Mouse (Mus musculus) embryonic facial prominence, embryonic 10.5 days (tissue): ENCODE measurements at regions not wholly inside any gene's neighbourhood (a gene's known extent, or its start where the extent isn't known, plus 50 kb on each side); places are given as distances from the start of the nearest gene placed in this dataset.

Source experiments
- DNase-seq: peaks from one replicate; pipeline ENCODE4 v3.0.0-alpha.2; 2017; ENCODE audit warnings: low spot score
- H3K27ac ChIP-seq: fragments of 300-500 bp; sonication (generic); replicated peaks from 2 replicates; pipeline ENCODE4 v1.5.1; 2016; ENCODE audit warnings: mild to moderate bottlenecking
- H3K27me3 ChIP-seq: fragments of 300-500 bp; sonication (generic); replicated peaks from 2 replicates; pipeline ENCODE4 v1.6.1; 2016; ENCODE audit warnings: low read depth, mild to moderate bottlenecking; ENCODE audit not compliant: poor library complexity, severe bottlenecking
- H3K36me3 ChIP-seq: fragments of 300-500 bp; sonication (generic); replicated peaks from 2 replicates; pipeline ENCODE4 v1.6.1; 2016; ENCODE audit warnings: mild to moderate bottlenecking, moderate library complexity
- H3K4me1 ChIP-seq: fragments of 300-500 bp; sonication (generic); 2 replicates; pipeline ENCODE4 v1.6.1; 2016
- H3K4me3 ChIP-seq: fragments of 300-500 bp; sonication (generic); 2 replicates; pipeline ENCODE4 v1.5.1; 2016; ENCODE audit warnings: mild to moderate bottlenecking, moderate library complexity
- H3K9me3 ChIP-seq: fragments of 300-500 bp; sonication (generic); 2 replicates; pipeline ENCODE4 v1.6.1; 2016; ENCODE audit warnings: mild to moderate bottlenecking
- WGBS: fragments of 180-500 bp; shearing (Covaris S2); methylation state at CpG from one replicate; pipeline ENCODE4 v1.1.7; 2016; 5-methylcytosine and 5-hydroxymethylcytosine counted together

DNA sequence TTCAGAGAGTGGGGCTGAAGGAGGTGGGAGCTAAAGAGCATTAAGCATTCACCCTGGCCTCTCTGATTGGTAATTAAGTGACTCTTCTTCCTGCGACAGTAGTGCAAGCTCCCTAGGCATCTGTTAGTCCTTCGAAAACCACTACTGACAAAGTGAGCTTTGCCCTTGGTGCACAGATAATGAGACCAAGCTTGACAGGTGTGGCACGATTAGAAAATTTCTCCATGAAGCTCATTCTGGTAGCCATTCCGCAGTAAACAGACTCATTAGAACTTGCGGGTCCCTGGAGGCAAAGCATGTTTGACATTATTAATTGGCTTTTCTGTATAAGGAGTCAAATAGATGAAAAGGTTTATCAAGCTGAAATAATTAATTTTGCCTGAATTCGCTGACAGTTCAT, 285.8 kb downstream of the Insig2 start:
- peaks cover 10% of the 10 kb centered on the region for H3K4me1 ChIP-seq
- H3K9me3 ChIP-seq = no peaks in the 10 kb centered on the region
- H3K27ac ChIP-seq = no peak overlapping the region
- H3K36me3 ChIP-seq = no peaks in the 10 kb centered on the region
- no peak overlapping the region for H3K4me3 ChIP-seq
- 79% methylated on average over 6 of the region's 6 CpGs for WGBS
- no peak for DNase-seq
- peaks cover 41% of the 10 kb centered on the region for H3K27me3 ChIP-seq

DNA sequence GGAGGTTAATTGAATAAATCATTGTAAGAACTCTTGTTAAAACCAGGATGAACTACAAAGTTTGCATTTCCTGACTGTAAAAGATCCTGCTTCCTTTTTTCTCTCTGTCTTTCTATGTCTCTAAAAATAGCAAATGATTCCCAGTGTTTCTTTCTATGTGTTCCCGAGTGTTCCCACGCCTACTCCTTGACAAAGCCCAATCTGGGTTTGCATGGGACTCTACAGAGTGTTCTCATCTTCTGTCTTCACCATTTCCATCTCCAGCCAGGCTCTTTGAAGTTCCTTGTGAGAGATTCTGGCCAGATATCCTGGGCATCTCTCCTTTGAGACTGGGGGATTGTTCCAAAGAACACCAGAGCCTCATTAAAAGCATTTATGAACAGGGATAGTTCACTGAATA, 285.0 kb downstream of the Insig2 start:
- no peak for DNase-seq
- Histone ChIP-seq H3K9me3 (no peaks in the 10 kb centered on the region), H3K4me1 (peaks cover 14% of the 10 kb centered on the region), H3K4me3 (no peak overlapping the region), H3K27me3 (peaks cover 47% of the 10 kb centered on the region), H3K27ac (no peak overlapping the region), H3K36me3 (no peaks in the 10 kb centered on the region)
- 76% methylated on average over 2 of the region's 2 CpGs for WGBS

DNA sequence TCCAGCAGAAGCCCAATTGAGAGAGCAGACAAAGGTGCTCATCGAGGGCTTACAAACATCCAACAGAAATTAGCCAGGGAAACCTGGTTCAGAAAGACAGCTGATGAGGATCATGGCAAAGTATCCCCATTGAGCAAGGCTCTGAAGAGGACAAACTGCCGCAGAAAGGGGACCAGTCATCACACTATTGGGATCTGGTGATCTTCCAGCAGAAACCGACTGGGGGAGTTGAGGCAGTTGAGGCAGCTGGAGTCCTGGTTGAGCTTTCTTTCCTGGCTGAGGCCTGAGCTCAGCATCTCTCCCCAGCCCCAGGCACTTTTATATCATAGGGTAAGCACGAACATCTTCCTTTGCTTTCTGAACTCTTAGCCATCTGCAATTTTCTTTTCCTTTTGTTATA, 282.7 kb downstream of the Insig2 start:
- no peak for DNase-seq
- H3K4me3 ChIP-seq = no peak overlapping the region

DNA sequence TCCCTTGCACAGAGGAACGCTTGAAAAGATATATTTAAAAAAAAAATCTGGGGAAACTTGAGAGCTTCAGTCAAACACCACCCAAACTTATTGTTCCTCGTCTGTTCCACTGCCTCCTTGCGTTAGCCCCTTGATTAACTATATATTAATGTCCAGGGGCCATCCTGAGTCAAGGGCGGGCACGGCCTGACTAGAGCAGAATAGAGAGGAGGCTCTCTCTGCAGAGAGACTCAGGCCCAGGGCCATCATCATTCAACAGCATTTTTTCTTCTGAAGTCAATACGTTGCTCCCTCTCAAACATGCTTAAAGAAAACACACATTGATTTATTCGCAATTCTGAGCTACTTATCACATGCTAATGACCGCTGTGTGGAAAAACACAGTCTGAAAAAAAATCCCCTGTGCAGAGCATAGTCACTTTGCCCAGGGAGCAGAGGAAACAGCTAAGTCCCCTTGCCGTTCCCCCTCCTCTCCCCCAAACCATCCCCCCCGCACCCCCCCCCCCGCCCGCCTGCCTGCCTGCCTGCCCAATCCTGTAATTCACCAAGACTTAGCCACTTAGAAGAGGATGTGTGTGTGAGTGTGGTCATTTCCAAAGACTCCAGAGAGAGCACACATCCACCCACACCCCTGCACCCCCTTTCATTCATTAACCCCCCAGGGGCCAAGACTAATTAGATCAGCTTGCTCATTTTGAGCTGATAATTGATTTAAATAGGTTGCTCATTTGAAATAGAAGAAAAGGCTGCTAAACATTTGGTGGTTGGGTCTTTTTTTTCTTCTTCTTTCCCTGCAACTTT, 281.5 kb downstream of the Insig2 start:
- Histone ChIP-seq H3K9me3 (no peaks in the 10 kb centered on the region), H3K27ac (no peak overlapping the region), H3K4me3 (no peak overlapping the region), H3K27me3 (peaks cover 75% of the 10 kb centered on the region), H3K4me1 (peaks cover 14% of the 10 kb centered on the region), H3K36me3 (no peaks in the 10 kb centered on the region)
- DNase-seq = peak; percentile 22
- 27% methylated on average over 12 of the region's 12 CpGs for WGBS

More for the DNA sequence above, 282.7 kb downstream of the Insig2 start:
- 76% methylated on average over 4 of the region's 4 CpGs for WGBS
- peaks cover 69% of the 10 kb centered on the region for H3K27me3 ChIP-seq
- peaks cover 14% of the 10 kb centered on the region for H3K4me1 ChIP-seq
- H3K27ac ChIP-seq = no peak overlapping the region
- H3K36me3 ChIP-seq = no peaks in the 10 kb centered on the region
- H3K9me3 ChIP-seq = no peaks in the 10 kb centered on the region

DNA sequence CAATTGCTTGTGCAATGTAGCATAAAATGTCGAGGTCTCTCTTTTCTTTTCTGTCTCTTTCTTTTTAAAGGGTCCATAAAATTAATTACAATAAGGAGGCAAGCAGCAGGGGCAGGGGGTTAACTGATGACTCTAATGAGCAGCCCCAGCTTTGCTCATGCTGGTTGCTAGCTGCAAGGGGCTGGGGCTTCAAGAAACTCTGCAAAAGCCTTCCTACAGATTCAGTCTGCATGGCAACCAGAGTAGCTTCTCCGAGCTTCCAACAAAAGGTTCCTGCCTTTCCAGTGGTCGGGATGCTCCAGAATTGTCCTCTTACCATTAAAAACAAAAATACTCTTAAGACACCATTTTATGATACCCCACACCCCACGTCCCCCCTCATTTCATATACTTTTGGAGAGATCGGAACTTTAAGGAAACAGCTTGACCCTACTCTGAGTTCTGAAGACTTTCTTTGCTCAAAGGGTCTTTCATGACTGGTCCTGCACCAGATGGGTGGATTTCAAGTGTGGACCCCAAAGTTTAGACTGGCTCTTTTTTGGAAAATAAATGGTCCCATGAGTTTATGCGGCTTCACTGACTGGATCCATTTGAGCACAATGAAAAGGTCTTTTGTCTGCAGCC, 280.8 kb downstream of the Insig2 start:
- no peaks in the 10 kb centered on the region for H3K9me3 ChIP-seq
- WGBS = 33% methylated on average over 6 of the region's 6 CpGs
- H3K4me1 ChIP-seq = peaks cover 14% of the 10 kb centered on the region
- H3K4me3 ChIP-seq = no peak overlapping the region
- H3K27me3 ChIP-seq = peaks cover 73% of the 10 kb centered on the region
- H3K36me3 ChIP-seq = no peaks in the 10 kb centered on the region
- no peak for DNase-seq
- no peak overlapping the region for H3K27ac ChIP-seq

DNA sequence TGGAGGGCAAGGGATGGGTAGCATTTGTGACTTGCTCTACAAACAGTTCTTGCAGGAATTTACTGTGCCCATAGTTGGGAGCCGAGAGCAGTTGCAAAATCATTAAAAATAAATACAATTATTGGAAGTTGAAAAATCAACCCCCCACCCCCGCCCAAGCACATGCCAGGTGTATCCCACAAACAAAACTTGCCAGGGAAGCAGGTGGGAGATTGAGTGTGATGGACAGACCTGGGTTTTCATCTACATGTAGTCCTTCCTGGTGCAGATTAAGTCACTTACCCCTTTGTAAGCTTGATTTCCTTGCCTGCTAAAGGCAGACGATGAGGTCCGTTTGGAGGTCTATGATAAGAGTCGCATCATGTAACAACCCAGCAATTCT, 280.3 kb downstream of the Insig2 start:
- Histone ChIP-seq H3K4me1 (peaks cover 14% of the 10 kb centered on the region), H3K27me3 (peaks cover 76% of the 10 kb centered on the region), H3K27ac (no peak overlapping the region), H3K4me3 (no peak overlapping the region), H3K36me3 (no peaks in the 10 kb centered on the region), H3K9me3 (no peaks in the 10 kb centered on the region)
- DNase-seq = no peak
- WGBS = 73% methylated on average over 5 of the region's 5 CpGs

DNA sequence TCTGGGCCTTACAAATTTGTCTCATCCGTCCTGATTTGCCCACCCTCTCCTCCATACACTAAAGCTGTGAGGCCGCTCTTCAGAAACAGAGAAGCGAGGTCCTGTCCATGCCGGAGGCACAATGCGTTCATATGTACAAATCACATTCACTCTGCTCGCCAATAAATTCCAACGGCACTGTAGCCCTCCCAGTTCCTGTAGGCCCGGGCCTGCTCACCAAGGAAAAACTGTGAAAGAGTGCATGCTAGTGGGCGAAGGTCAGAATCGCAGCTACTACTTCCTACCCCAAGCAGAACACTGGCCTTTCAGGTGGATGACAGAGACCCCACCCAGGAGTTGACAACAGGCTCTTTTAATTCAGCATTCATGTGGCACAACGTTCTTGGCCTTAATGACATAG, 278.7 kb downstream of the Insig2 start:
- Histone ChIP-seq H3K27ac (no peak overlapping the region), H3K27me3 (peaks cover 73% of the 10 kb centered on the region), H3K36me3 (no peaks in the 10 kb centered on the region), H3K4me1 (peaks cover 14% of the 10 kb centered on the region), H3K9me3 (no peaks in the 10 kb centered on the region), H3K4me3 (no peak overlapping the region)
- peak; percentile 50 for DNase-seq
- WGBS = 33% methylated on average over 11 of the region's 11 CpGs

DNA sequence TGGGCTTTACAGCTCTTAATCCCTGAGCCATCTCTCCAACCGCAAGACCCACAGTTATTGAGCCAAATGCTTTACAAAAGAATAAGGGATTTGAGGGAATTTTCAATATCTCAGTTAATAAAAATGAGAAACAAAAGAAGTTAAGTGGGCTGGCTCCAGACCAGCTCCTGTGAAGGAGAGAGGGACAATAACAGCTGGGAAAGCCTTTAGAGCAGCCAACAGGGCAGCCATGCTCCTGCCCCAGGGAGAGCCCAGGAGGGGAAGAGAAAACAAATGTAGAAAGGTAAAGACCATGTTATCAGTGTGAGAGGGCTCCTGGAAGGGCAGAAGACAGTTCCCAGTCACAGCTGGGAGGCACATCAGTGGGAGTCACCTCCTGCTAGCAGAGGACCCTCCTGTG, 257.8 kb downstream of the Insig2 start:
- no peaks in the 10 kb centered on the region for H3K9me3 ChIP-seq
- DNase-seq = no peak
- H3K36me3 ChIP-seq = no peaks in the 10 kb centered on the region
- no peak overlapping the region for H3K4me3 ChIP-seq
- no peaks in the 10 kb centered on the region for H3K27me3 ChIP-seq
- no peak overlapping the region for H3K27ac ChIP-seq
- WGBS = 76% methylated on average over 1 of the region's 1 CpGs
- peaks cover 4% of the 10 kb centered on the region; the same call in 1 of the 2 replicates for H3K4me1 ChIP-seq

DNA sequence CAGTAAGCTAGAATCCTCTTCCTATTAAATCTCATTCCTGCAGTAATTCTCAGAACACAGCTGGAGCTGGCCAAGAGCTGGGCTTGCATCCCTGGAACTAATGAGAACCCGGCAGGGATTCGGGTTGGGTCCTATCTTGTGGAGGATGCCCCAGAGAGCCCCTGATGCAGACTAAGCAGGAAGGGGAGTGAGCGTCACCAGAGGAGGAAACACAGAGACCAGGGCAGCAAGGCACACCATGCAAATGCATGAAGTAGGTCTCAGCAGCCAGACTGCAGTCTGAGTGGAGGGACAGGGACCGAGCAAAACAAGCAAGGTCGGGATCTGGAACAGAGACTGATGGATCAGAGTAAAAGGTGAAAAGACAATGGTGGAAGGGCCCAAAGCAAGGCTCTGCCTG, 249.6 kb downstream of the Insig2 start:
- H3K36me3 ChIP-seq = no peaks in the 10 kb centered on the region
- no peak overlapping the region for H3K27ac ChIP-seq
- no peak for DNase-seq
- WGBS = 34% methylated on average over 5 of the region's 5 CpGs
- peaks cover 18% of the 10 kb centered on the region for H3K4me1 ChIP-seq
- H3K4me3 ChIP-seq = no peak overlapping the region
- H3K27me3 ChIP-seq = 0 out of 2 replicates have a peak, but pooled peaks cover 5% of the 10 kb centered on the region
- no peaks in the 10 kb centered on the region for H3K9me3 ChIP-seq

DNA sequence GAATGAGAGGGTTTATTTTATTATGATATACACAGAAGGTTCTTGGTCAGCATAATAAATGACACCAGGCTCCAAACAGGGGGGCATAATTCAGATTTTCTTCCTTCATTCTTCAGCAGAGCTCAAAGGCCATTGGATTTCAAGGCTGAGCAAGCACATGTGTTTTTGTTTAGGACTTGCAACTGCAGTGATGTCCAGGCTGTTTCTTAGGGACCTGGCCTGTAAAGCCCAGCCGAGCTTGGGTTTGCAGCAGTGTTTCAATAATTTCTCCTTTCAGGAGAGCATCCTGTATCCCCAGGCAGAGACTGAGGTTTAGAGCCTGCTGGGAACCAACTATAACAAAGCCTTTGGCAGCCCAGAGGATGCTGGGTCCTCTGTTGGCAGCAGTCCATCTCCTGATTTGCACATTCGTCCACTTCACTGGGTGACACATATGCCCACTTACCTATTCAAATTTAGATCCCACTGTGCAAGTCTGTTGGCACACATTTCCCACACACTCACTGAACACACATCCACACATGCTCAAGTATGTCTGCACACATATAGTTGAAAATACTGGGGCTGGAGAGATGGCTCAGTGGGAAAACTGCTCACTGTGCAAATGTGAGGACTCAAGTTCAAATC, 247.2 kb downstream of the Insig2 start:
- peak; percentile 23 for DNase-seq
- Histone ChIP-seq H3K4me3 (no peak overlapping the region), H3K27me3 (0 out of 2 replicates have a peak, but pooled peaks cover 5% of the 10 kb centered on the region), H3K27ac (no peak overlapping the region), H3K36me3 (no peaks in the 10 kb centered on the region), H3K4me1 (peaks cover 18% of the 10 kb centered on the region), H3K9me3 (no peaks in the 10 kb centered on the region)
- 51% methylated on average over 2 of the region's 2 CpGs for WGBS

DNA sequence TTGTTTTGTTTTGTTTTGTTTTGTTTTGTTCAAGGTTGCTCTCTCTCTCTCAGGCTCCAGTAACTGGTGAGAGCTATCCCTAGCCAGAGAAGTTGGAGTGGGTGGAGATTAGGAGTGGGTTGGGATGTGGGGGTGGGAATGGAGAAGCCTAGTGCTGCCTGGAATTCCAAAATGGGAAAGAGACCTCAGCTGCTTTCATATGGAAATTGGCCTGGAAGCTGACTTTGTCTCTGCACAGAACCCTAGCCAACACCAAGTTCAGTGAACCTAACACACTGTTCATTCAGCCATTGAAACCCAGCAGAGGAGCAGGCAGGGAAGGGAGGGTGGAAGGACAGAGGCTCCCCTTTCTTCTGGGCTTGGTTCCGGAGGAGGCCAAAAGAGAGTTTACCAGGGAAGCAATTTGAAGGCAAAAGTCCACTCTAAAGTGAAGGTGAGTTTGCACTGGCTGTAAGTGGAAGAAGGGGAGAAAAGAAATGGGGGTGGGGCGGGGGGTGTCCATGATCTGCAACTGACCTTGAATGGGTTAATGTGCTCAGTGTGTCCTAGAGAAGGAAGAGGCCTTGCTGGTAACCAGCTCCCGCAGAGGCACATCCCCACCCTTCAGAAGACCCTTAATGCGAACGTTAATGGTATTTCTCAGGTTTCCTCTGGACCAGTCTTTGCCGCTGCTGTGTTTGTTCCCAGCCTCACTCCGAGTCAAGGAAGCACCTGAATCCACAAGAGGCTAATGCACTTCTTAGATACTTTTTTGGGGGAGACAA, 245.1 kb downstream of the Insig2 start:
- 0 out of 2 replicates have a peak, but pooled peaks cover 5% of the 10 kb centered on the region for H3K27me3 ChIP-seq
- no peaks in the 10 kb centered on the region for H3K36me3 ChIP-seq
- no peak overlapping the region for H3K4me3 ChIP-seq
- DNase-seq = no peak
- peak overlapping the region; percentile 40; the same call in 1 of the 2 replicates for H3K27ac ChIP-seq
- H3K9me3 ChIP-seq = no peaks in the 10 kb centered on the region
- H3K4me1 ChIP-seq = peaks cover 18% of the 10 kb centered on the region
- WGBS = 28% methylated on average over 7 of the region's 7 CpGs

DNA sequence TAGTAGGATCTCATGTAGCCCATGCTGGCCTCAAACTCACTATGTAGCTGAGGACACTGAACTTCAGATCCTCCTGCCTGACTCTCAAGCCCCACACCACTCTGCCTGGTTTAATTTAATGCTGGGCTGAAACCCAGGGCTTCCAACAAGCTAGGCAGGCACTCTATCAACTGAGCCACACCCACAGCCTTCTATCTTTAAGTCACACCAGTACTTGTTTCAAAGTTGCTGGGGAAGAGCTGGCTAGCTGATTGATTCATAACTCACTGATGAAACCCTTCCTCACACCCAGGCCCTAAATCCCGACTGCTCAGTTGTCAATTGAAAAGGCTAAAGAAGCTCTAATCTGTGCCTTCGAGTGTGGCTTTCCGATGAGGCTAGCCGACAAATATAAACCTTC, 241.8 kb downstream of the Insig2 start:
- Histone ChIP-seq H3K36me3 (no peaks in the 10 kb centered on the region), H3K4me1 (peaks cover 8% of the 10 kb centered on the region), H3K27ac (no peak overlapping the region), H3K27me3 (peaks cover 5% of the 10 kb centered on the region), H3K4me3 (no peak overlapping the region), H3K9me3 (no peaks in the 10 kb centered on the region)
- 91% methylated on average over 4 of the region's 4 CpGs for WGBS
- no peak for DNase-seq
